Mouse (Mus musculus) layer of hippocampus, adult 18-20 months (tissue): Measurements from ENCODE around the gene Nppb. TPM values are rescaled to one million over a fixed set of nuclear protein-coding genes. Genes with fewer than 3 reads are reported as not detected.

ENCODE experiments used
- DNase-seq, 2 experiments: peaks; one replicate each; pipeline ENCODE4 v3.0.0; 2022; ENCODE audit warnings: low spot score in 2 of 2
- long read RNA-seq: library from polyadenylated mRNA; stranded (forward); transcript quantifications from one replicate; pipeline ENCODE4 v2.0.0, GENCODE M21; 2021
- total RNA-seq, 2 experiments: library from RNA; stranded (reverse); gene quantifications; 2 replicates each; pipeline ENCODE4 v1.2.3; 2021

Nppb gene
- not detected for total RNA-seq
- long read RNA-seq = 0 reads

- no peak for DNase-seq
Observed at GRCm38 (mm10) chr4:147985205-147986132, at the start of gene Nppb. Gene Nppb, plus strand, starts transcription at chr4:147985788.

GRCm38 (mm10) chr4:147935904-147936303, 49.7 kb upstream of the Nppb start:
- no peak for DNase-seq

DNA sequence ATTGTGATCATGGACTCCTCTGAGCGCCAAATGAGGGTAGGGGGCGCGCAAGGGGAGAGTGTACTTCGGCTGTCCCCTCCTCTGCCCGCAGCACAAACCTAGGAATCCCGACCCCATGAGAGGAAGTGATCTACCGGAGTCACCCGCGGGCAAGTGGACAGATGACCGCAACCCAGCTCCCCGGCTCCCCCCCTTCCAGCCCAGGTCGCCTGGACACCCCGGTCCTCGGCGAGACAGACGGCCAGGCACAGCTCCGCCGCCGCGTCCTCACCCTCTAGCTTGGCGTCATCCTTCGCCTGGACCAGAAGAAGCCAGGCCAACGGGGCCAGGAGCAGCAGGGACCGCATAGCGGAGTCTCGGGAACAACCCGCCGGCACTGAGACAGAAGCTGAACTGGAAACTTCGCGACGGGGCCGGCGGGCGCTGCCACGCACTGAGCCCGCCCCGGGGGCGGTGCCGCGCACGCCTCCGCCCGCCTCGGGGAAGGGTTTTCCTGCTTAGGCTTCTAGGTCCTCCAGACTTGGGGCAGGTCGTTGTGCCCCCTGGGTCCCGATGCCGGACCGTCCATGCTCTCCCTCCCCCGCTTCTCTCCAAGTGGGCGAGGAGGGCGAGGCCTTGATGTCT, 49.1 kb upstream of the Nppb start, which contains the start of gene Plod1:
Gene Plod1, minus strand, starts transcription at position 437 of the 624 bp plus-strand sequence.
- peak; percentile 70 to 82 for DNase-seq

DNA sequence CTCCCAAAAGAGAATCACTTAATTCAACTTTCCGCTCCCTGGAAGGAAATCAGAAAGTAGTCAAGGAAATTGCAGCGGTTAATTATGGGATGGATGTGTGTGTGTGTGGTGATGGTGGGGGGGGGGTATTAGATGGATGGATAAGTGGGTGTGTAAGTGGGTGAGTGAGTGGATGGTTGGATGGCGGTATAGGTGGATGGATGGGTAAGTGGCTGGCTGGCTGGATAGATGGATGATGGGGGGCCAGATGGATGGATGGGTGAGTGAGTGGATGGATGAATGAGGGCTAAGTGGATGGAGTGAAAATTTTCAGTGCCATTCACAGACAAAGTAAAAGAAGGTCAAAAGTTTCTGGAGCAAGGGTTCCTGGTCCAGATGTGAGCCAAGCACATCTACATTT, 48.6 kb upstream of the Nppb start:
- DNase-seq = no peak

DNA sequence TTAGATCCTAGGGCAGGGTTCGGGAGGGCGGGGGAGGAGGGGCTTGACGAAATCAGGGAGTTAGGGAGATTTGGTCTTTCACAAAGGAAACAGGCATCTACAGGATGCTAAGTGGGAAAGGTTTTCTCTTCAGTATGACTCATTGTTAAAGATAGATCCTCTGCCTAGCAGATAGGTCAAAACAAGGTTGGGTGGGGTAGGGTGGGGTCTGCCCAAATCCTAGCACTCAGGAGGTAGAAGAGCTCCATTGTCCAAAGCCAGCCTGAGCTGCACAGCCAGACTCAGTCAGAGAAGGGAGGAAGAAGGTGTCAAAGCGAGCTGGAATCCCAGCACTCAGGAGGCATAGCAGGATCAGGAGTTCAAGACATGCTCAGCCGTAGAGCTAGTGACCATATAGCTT, 48.1 kb upstream of the Nppb start:
- no peak for DNase-seq

DNA sequence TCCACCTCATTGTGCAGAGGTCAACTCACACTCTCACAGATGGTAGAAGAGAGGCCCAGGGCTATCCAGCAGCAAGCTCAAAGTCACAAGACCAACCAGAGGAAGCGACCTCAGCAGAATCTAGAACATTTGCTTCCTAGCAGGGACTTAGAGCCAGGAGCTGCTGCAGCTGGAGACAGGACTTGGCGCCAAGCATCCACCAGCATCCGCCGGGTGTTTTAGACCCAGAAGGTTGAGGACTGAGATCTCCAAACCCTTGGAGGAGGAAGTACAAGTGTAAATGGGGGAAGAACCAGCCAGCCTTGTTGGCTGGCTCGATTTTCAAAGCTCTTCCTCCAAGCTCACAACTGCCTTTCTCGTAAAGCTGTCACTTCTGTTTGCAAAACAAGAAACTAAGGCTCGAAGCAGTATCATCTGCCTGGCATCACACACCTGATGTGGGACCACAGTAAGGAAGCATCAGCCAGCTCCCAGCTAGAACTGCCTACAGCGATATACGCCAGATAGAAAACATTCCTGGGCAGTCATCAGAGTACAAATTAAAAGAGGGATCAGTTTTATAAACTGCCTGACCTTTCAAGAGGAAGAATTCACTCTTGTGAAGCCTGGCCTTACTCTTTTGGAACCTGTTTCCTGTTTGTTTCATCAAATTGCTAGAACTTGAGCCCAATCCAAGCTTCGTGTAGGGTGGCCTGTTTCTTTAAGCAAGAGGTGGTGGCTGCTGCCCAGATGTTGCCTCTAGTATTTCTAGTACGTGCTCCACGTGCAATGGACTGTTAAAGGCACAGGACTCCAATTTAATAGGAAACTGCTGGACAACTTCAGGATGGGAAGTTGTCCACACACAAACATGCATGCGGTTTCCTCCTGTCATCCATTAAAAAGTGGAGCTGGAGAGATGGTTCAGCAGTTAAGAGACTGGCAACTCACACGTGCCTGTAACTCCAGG, 47.2 kb upstream of the Nppb start:
- DNase-seq = no peak

DNA sequence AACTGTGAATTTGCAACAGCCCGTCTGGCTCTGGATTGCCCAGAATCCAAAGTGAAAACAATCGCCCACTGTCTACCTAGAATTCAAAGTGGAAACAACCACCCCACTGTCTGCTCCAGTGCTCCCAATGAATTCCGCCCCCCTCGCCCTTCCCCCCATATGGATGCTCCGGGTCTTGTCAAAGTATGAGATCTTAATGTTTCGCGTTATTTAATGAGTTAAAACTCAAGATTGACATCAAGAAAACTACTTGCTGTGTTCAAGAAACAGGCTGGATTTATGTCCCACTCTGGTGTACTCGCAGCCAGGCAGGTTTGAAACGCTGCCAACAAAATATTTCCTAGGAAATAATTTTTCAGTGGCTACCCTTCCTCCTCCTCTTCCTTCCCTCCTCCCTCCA, 45.5 kb upstream of the Nppb start:
- peak in 1 of 2 experiments; percentile 59 for DNase-seq

GRCm38 (mm10) chr4:147940576-147941044, 45.0 kb upstream of the Nppb start, which contains the start of gene 2510039O18Rik:
Gene 2510039O18Rik, plus strand, starts transcription at chr4:147940895.
- DNase-seq = peak; percentile 68 to 90

DNA sequence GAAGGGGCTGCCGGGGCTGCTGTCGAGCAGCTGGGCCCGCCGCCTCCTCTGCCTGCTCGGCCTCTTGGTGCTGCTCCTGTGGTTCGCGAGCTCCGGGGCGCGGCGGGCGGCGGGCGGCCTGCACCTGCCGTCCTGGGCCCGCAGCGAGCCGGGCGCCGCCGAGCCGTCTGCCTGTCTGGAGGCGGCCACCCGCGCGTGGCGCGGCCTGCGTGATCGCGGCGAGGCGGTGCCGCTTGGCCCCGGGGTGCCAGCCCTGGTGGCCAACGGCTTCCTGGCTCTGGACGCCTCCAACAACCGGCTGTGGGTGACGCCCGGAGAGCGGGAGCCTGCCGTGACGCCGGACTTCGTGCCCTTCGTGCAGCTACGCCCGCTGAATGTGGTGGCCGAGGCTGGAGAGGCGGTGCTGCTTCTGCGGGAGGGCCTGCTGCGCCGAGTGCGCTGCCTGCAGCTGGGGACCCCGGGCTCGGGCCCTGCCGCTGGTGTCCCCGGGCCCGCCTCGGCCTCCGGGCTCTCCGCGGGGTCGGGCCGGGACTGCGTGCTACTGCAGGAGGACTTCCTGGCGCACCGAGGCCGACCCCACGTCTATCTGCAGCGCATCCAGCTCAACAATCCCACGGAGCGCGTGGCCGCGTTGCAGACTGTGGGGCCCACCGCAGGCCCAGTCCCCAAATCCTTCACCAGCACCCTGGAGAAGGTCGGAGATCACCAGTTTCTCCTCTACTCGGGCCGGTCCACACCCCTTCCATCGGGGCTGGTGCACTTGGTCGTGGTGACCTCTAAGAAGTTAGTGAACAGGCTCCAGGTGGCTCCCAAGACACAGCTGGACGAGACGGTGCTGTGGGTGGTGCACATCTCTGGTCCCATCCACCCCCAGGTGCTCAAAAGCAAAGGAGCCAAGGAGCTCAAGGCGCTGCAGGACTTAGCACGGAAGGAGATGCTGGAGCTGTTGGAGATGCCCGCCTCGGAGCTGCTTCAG, 44.3 kb upstream of the Nppb start:
- DNase-seq = no peak

- no peak for DNase-seq
Observed at GRCm38 (mm10) chr4:147943005-147943404, 42.6 kb upstream of the Nppb start.

DNA sequence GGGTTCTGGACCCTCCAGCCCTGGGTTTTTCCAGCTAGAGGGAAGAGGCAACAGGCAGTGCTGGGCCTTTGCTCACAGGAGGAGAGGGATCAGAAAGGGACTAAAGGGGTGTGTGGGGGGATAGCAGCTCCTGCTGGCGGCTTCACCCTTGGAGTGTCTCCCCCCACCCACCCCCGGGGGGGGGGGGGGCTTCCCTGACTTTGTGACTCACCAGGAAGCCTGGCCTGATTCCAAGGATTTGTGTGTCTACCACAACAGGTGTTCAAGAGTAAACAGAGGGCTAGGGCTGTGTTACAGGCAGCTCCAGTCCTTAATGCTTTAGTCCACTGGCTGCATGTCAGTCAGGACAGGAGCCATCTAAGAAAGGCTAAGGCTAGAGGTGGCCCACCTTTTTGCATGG, 38.1 kb upstream of the Nppb start:
- no peak for DNase-seq

- DNase-seq = peak in 1 of 2 experiments; percentile 60
Observed at GRCm38 (mm10) chr4:147953590-147953989, 32.0 kb upstream of the Nppb start.

DNA sequence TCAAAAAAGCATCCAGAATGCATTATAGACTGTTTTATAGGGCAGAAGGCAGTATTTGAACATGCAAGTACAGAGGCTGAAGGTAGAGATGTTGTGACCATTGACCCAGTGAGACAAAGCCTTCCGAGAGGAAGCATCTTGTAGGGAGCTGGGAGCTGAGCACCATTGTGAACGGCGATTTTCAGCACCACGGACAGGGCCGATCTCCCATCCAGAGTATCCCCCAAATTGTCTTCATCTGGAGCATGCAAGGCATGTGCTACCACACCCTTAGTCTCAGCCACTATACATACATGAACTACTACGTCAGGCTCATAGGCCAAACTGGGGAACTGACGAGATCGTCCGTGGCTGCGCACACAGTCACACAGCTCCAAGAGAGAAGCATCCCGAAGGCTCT, 28.4 kb upstream of the Nppb start:
- no peak for DNase-seq

GRCm38 (mm10) chr4:147959881-147960831, 25.4 kb upstream of the Nppb start:
- peak in 1 of 2 experiments; percentile 69 for DNase-seq

DNA sequence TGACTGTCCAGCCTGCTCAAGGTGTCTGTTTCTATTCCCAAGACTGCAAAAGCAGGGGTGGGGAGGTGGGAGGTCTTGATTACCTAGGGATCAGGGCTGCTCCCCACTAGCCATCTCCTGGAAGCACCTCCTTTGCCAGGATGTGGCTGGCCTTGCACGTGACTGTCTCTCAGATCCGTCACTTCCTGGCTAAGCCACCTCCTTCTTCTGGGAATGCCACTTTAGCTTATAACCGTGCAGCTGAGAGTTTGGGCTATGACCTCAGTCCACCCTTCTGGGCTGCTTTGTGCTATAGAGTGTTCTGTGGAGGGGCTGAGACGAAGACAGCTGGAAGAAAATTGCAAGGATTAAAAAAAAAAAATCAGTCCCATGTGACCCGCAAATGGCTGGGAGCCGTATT, 22.8 kb upstream of the Nppb start:
- DNase-seq = no peak

DNA sequence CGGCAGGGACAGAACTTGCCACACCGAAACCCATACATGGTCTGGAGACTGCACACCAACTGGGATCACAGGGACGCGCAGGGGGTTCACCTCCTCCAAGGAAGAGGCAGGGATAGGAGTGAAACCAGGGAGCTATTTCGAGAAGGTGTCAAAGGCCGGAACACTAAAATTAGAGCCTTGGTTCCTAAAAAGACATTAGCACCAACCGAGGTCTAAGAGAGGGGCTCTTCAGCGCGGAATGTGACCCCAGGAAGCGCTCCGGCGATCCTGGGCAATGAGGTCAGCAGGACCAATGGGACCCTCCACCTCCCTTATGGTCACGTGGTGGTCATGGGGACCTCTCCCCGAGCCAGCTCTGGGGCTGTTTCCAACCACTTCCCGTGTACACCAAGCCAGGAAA, 22.0 kb upstream of the Nppb start:
- DNase-seq = no peak

GRCm38 (mm10) chr4:147965712-147966111, 19.9 kb upstream of the Nppb start:
- DNase-seq = no peak

- no peak for DNase-seq
Observed at GRCm38 (mm10) chr4:147968816-147969215, 16.8 kb upstream of the Nppb start.

DNA sequence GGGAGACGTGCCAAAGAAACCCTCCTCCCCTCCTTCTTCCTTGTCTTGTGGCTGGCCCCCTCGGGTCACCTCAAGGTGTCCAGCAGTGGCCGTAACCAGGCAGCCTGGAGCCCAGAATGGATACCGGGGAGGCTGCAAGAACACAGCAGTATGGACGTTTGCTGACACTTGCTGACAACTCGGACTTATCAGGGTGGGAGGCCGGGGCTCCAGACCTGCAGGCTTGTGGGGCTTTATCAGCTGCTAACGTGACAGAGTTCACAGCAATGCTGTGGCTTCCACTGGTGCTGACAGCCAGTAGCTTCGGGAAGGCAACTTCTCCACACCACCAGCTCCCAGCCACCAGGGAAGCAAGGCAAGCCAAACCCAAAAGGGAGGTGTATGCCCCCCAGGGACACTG, 16.3 kb upstream of the Nppb start:
- no peak for DNase-seq
